Mouse (Mus musculus): ENCODE results near the gene Slc25a1. TPM values are rescaled to one million over a fixed set of nuclear protein-coding genes. Genes with fewer than 3 reads are reported as not detected.

Slc25a1 gene
- polyA plus RNA-seq, 1 experiment from 2014 or later = 34.8 TPM

GRCm38 (mm10) chr16:17938187-17938586, 10.2 kb upstream of the Slc25a1 start:
- no peaks in the 10 kb centered on the region for H3K36me3 ChIP-seq
- 43% methylated on average over 7 of the region's 7 CpGs for WGBS
- no peak overlapping the region for H3K4me3 ChIP-seq
- H3K9ac ChIP-seq = no peak overlapping the region
- H3K27me3 ChIP-seq (replicated peaks) = peaks cover 51% of the 10 kb centered on the region
- peaks cover 14% of the 10 kb centered on the region; the same call in 1 of the 2 replicates for H3K4me1 ChIP-seq
- ATAC-seq (ENCODE audit: extremely low read depth, insufficient number of reproducible peaks, low FRiP score, low TSS enrichment) = no peak
- H3K4me2 ChIP-seq = no peak overlapping the region
- no peak overlapping the region for H3K27ac ChIP-seq (replicated peaks)
- no peaks in the 10 kb centered on the region for H3K9me3 ChIP-seq

GRCm38 (mm10) chr16:17936776-17937175, 8.8 kb upstream of the Slc25a1 start:
- WGBS = 68% methylated on average over 10 of the region's 10 CpGs
- H3K4me2 ChIP-seq = no peak overlapping the region

GRCm38 (mm10) chr16:17934445-17934910, 6.5 kb upstream of the Slc25a1 start:
- no peak for ATAC-seq (ENCODE audit: extremely low read depth, insufficient number of reproducible peaks, low FRiP score, low TSS enrichment)
- WGBS = 55% methylated on average over 3 of the region's 3 CpGs

More at GRCm38 (mm10) chr16:17936776-17937175, 8.8 kb upstream of the Slc25a1 start:
- H3K27me3 ChIP-seq (replicated peaks) = peaks cover 46% of the 10 kb centered on the region
- H3K36me3 ChIP-seq = no peaks in the 10 kb centered on the region
- peaks cover 14% of the 10 kb centered on the region; the same call in 1 of the 2 replicates for H3K4me1 ChIP-seq
- no peak overlapping the region for H3K27ac ChIP-seq (replicated peaks)
- no peak for ATAC-seq (ENCODE audit: extremely low read depth, insufficient number of reproducible peaks, low FRiP score, low TSS enrichment)
- no peak overlapping the region for H3K4me3 ChIP-seq
- no peaks in the 10 kb centered on the region for H3K9me3 ChIP-seq
- H3K9ac ChIP-seq = no peak overlapping the region

GRCm38 (mm10) chr16:17933594-17934444, 5.8 kb upstream of the Slc25a1 start:
- H3K27ac ChIP-seq (replicated peaks) = no peak overlapping the region
- no peak overlapping the region for H3K4me3 ChIP-seq
- WGBS = 50% methylated on average over 9 of the region's 9 CpGs
- peaks cover 10% of the 10 kb centered on the region for H3K4me1 ChIP-seq
- H3K4me2 ChIP-seq = no peak overlapping the region
- peaks cover 46% of the 10 kb centered on the region for H3K27me3 ChIP-seq (replicated peaks)
- no peaks in the 10 kb centered on the region for H3K36me3 ChIP-seq
- no peaks in the 10 kb centered on the region for H3K9me3 ChIP-seq
- ATAC-seq (ENCODE audit: extremely low read depth, insufficient number of reproducible peaks, low FRiP score, low TSS enrichment) = no peak
- H3K9ac ChIP-seq = no peak overlapping the region

More at GRCm38 (mm10) chr16:17934445-17934910, 6.5 kb upstream of the Slc25a1 start:
- no peak overlapping the region for H3K4me2 ChIP-seq
- no peaks in the 10 kb centered on the region for H3K9me3 ChIP-seq
- no peak overlapping the region for H3K9ac ChIP-seq
- no peak overlapping the region for H3K4me3 ChIP-seq
- H3K36me3 ChIP-seq = no peaks in the 10 kb centered on the region
- no peak overlapping the region for H3K27ac ChIP-seq (replicated peaks)
- H3K4me1 ChIP-seq = peaks cover 12% of the 10 kb centered on the region; the same call in 1 of the 2 replicates
- peaks cover 46% of the 10 kb centered on the region for H3K27me3 ChIP-seq (replicated peaks)

GRCm38 (mm10) chr16:17931906-17932460, 4.0 kb upstream of the Slc25a1 start:
- Histone ChIP-seq H3K4me2 (no peak overlapping the region), H3K27ac (replicated peaks) (no peak overlapping the region)
- ATAC-seq (ENCODE audit: extremely low read depth, insufficient number of reproducible peaks, low FRiP score, low TSS enrichment) = no peak

GRCm38 (mm10) chr16:17929631-17930030, 1.6 kb upstream of the Slc25a1 start:
- WGBS = 88% methylated on average over 2 of the region's 2 CpGs
- Histone ChIP-seq H3K9me3 (no peaks in the 10 kb centered on the region), H3K4me3 (no peak overlapping the region), H3K4me1 (peaks cover 18% of the 10 kb centered on the region), H3K4me2 (no peak overlapping the region), H3K27ac (replicated peaks) (no peak overlapping the region), H3K27me3 (replicated peaks) (peaks cover 9% of the 10 kb centered on the region), H3K9ac (no peak overlapping the region), H3K36me3 (peaks cover 19% of the 10 kb centered on the region)
- ATAC-seq (ENCODE audit: extremely low read depth, insufficient number of reproducible peaks, low FRiP score, low TSS enrichment) = no peak

More at GRCm38 (mm10) chr16:17931906-17932460, 4.0 kb upstream of the Slc25a1 start:
- Histone ChIP-seq H3K27me3 (replicated peaks) (peaks cover 32% of the 10 kb centered on the region), H3K4me1 (peaks cover 11% of the 10 kb centered on the region), H3K9me3 (no peaks in the 10 kb centered on the region), H3K9ac (no peak overlapping the region), H3K36me3 (no peaks in the 10 kb centered on the region), H3K4me3 (no peak overlapping the region)
- WGBS = 62% methylated on average over 5 of the region's 5 CpGs

- Histone ChIP-seq H3K4me1 (peaks cover 18% of the 10 kb centered on the region), H3K36me3 (peaks cover 19% of the 10 kb centered on the region), H3K27me3 (replicated peaks) (peaks cover 5% of the 10 kb centered on the region; the same call in 1 of the 2 replicates), H3K9me3 (no peaks in the 10 kb centered on the region), H3K4me2 (peak overlapping the region; percentile 96), H3K4me3 (no peak overlapping the region), H3K9ac (0 out of 2 replicates have a peak overlapping the region, but pooled peaks have one; percentile 91), H3K27ac (replicated peaks) (no peak overlapping the region; the same call in 1 of the 2 replicates)
- WGBS = 34% methylated on average over 2 of the region's 2 CpGs
- ATAC-seq (ENCODE audit: extremely low read depth, insufficient number of reproducible peaks, low FRiP score, low TSS enrichment) = no peak
These were observed 1.2 kb upstream of the Slc25a1 start for GRCm38 (mm10) chr16:17929211-17929610.

- Histone ChIP-seq H3K4me2 (peak overlapping the region; percentile 96), H3K9me3 (no peaks in the 10 kb centered on the region), H3K4me3 (peak overlapping the region; percentile 93), H3K27me3 (replicated peaks) (no peaks in the 10 kb centered on the region), H3K4me1 (peaks cover 18% of the 10 kb centered on the region), H3K27ac (replicated peaks) (peak overlapping the region; percentile 67), H3K9ac (peak overlapping the region; percentile 91), H3K36me3 (peaks cover 19% of the 10 kb centered on the region)
- 2% methylated on average over 9 of the region's 9 CpGs for WGBS
- 0 out of 2 replicates have a peak, but pooled peaks have one; percentile 14 for ATAC-seq (ENCODE audit: extremely low read depth, insufficient number of reproducible peaks, low FRiP score, low TSS enrichment)
These were observed 647 bp upstream of the Slc25a1 start for GRCm38 (mm10) chr16:17928627-17929104.

GRCm38 (mm10) chr16:17927351-17928082, 502 bp downstream of the Slc25a1 start:
- peak overlapping the region; percentile 96 for H3K4me2 ChIP-seq
- H3K27me3 ChIP-seq (replicated peaks) = no peaks in the 10 kb centered on the region
- WGBS = under 1% methylated on average over 72 of the region's 72 CpGs
- H3K4me1 ChIP-seq = peaks cover 25% of the 10 kb centered on the region
- peak overlapping the region; percentile 91 for H3K9ac ChIP-seq
- no peaks in the 10 kb centered on the region for H3K9me3 ChIP-seq
- H3K27ac ChIP-seq (replicated peaks) = peak overlapping the region; percentile 67
- peaks cover 19% of the 10 kb centered on the region for H3K36me3 ChIP-seq
- peak overlapping the region; percentile 93 for H3K4me3 ChIP-seq
- peak; percentile 34 for ATAC-seq (ENCODE audit: extremely low read depth, insufficient number of reproducible peaks, low FRiP score, low TSS enrichment)

- Histone ChIP-seq H3K4me1 (peaks cover 32% of the 10 kb centered on the region), H3K36me3 (peaks cover 19% of the 10 kb centered on the region), H3K27ac (replicated peaks) (peak overlapping the region; percentile 88), H3K27me3 (replicated peaks) (peaks cover 38% of the 10 kb centered on the region), H3K4me3 (peak overlapping the region; percentile 87), H3K9ac (peak overlapping the region; percentile 92), H3K4me2 (peak overlapping the region; percentile 96), H3K9me3 (no peaks in the 10 kb centered on the region)
- ATAC-seq (ENCODE audit: extremely low read depth, insufficient number of reproducible peaks, low FRiP score, low TSS enrichment) = no peak
- WGBS = under 1% methylated on average over 14 of the region's 14 CpGs
These were observed 5.9 kb downstream of the Slc25a1 start for GRCm38 (mm10) chr16:17922163-17922538.
